Mouse (Mus musculus) lung, embryonic 16.5 days (tissue): ENCODE data around the gene Lemd2. TPM values are rescaled to one million over a fixed set of nuclear protein-coding genes. Genes with fewer than 3 reads are reported as not detected.
A peak's percentile ranks its signal among the peaks of the same experiment; 100 is the strongest.

Experiments used
- ATAC-seq: fragments of 200-750 bp; cut with Nextera tagmentation; 2 replicates; pipeline ENCODE4 v1.8.0; 2017; ENCODE audit warnings: low read depth, mild to moderate bottlenecking, moderate library complexity
- H3K27ac ChIP-seq: fragments of 300-500 bp; sonication (generic); 2 replicates; pipeline ENCODE4 v1.5.1; 2014; ENCODE audit warnings: mild to moderate bottlenecking, control low read depth, low read length
- H3K27me3 ChIP-seq: fragments of 300-500 bp; sonication (generic); 2 replicates; pipeline ENCODE4 v1.6.1; 2014; ENCODE audit warnings: low read depth, low read length, mixed read lengths; ENCODE audit not compliant: control insufficient read depth, insufficient read depth
- H3K36me3 ChIP-seq: fragments of 300-500 bp; sonication (generic); 2 replicates; pipeline ENCODE4 v1.6.1; 2014; ENCODE audit warnings: low read length; ENCODE audit not compliant: control insufficient read depth, insufficient read depth
- H3K4me1 ChIP-seq: fragments of 300-500 bp; sonication (generic); replicated peaks from 2 replicates; pipeline ENCODE4 v1.6.1; 2014; ENCODE audit warnings: low read length, mixed read lengths; ENCODE audit not compliant: control insufficient read depth, insufficient read depth
- H3K4me2 ChIP-seq: fragments of 300-500 bp; sonication (generic); 2 replicates; pipeline ENCODE4 v1.6.1; 2014; ENCODE audit warnings: low read depth, low read length, control low read depth
- H3K4me3 ChIP-seq: fragments of 300-500 bp; sonication (generic); 2 replicates; pipeline ENCODE4 v1.5.1; 2014; ENCODE audit warnings: mild to moderate bottlenecking, low read length, control low read depth
- H3K9ac ChIP-seq: fragments of 300-500 bp; sonication (generic); 2 replicates; pipeline ENCODE4 v1.6.1; 2014; ENCODE audit warnings: low read length, control low read depth
- H3K9me3 ChIP-seq: fragments of 300-500 bp; sonication (generic); 2 replicates; pipeline ENCODE4 v1.6.1; 2016; ENCODE audit warnings: low read length; ENCODE audit not compliant: control insufficient read depth
- WGBS: fragments of 180-500 bp; shearing (Covaris S2); extraction: QIAGEN DNeasy Blood & Tissue Kit; methylation state at CpG from one replicate; pipeline ENCODE4 v1.1.7; 2014; 5-methylcytosine and 5-hydroxymethylcytosine counted together
- polyA plus RNA-seq: library from polyadenylated mRNA; unstranded; fragments of >200 nt; fragmentation: Nextera tagmentation; extraction: Ambion mirVana; gene quantifications from 2 replicates; pipeline ENCODE4 v1.2.1, GENCODE M21; 2015

Gene Lemd2
- polyA plus RNA-seq, 1 experiment from 2014 or later = 7.2 TPM

DNA sequence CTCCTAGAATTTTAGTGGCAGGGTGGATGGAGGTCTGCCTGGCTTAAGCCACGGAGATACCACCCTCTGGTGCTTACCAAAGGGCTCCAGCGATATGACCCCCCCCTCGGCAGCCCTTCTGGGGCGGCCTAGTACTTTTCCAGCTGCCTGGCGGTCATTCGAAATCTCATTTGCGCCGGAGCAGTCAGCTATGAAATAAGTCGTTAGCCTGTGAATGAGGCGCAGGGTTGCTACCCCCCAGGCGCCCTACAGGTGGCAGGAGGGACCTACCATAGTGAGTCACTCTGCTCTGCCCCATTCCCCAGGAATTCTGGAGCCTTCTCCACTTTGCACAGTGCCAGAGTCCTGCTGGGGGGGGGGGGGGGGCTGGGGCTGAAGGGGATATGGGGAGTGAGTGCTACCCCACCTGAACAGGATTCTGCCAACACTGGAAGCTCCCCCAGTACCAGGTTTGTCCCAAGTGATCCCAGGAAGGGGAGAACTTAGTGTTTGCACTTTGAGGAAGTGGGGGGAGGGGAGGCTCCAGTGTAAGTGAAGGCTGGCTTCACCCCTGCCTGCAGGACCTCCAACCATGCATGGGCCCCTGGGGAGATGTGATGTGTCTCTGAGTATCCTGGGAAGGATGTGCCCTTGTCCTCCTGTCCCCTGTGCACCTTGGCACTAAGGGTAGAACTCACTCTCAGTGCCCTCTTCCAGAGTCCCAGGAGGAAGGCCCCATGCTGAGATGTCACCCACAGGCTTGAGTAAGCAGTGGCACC lies 8.7 kb upstream of the Lemd2 start:
- H3K9ac ChIP-seq = no peak overlapping the region
- ATAC-seq = peak; percentile 74
- no peaks in the 10 kb centered on the region for H3K27me3 ChIP-seq
- 3% methylated on average over 11 of the region's 11 CpGs for WGBS
- H3K27ac ChIP-seq = no peak overlapping the region
- H3K9me3 ChIP-seq = no peaks in the 10 kb centered on the region
- no peaks in the 10 kb centered on the region for H3K36me3 ChIP-seq
- no peak overlapping the region for H3K4me3 ChIP-seq
- H3K4me2 ChIP-seq = no peak overlapping the region
- H3K4me1 ChIP-seq = peaks cover 2% of the 10 kb centered on the region

DNA sequence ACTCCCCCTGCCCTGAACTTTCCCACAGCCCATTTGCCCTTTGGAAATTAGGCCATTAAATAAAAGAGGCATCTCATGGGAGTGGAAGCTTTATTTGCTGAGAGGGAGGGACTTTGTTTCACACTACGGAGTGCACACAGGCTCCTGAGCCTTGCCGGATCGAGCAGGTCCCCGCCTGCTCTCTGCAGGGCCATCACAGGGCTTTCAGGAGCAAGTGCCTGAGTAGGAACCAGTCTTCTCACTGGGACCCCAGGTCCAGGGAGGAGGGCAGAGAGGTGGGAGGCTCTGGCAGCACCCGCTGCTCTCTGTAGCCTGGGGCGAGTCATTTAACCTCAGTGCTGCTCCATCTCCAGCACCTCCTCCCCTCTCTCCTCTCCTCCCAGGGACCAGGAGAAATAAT lies 7.7 kb upstream of the Lemd2 start:
- H3K9me3 ChIP-seq = no peaks in the 10 kb centered on the region
- no peak for ATAC-seq
- H3K36me3 ChIP-seq = no peaks in the 10 kb centered on the region
- WGBS = 38% methylated on average over 6 of the region's 6 CpGs
- no peaks in the 10 kb centered on the region for H3K27me3 ChIP-seq
- H3K27ac ChIP-seq = no peak overlapping the region
- peaks cover 6% of the 10 kb centered on the region for H3K4me1 ChIP-seq
- no peak overlapping the region for H3K4me3 ChIP-seq
- H3K4me2 ChIP-seq = no peak overlapping the region
- no peak overlapping the region for H3K9ac ChIP-seq

- ATAC-seq = no peak
- Histone ChIP-seq H3K9me3 (no peaks in the 10 kb centered on the region), H3K4me1 (peaks cover 16% of the 10 kb centered on the region), H3K27ac (no peak overlapping the region), H3K27me3 (no peaks in the 10 kb centered on the region), H3K9ac (no peak overlapping the region), H3K36me3 (peaks cover 3% of the 10 kb centered on the region), H3K4me2 (no peak overlapping the region), H3K4me3 (no peak overlapping the region)
- WGBS = 23% methylated on average over 11 of the region's 11 CpGs
These were observed 2.9 kb upstream of the Lemd2 start for GRCm38 (mm10) chr17:27207113-27207707.

DNA sequence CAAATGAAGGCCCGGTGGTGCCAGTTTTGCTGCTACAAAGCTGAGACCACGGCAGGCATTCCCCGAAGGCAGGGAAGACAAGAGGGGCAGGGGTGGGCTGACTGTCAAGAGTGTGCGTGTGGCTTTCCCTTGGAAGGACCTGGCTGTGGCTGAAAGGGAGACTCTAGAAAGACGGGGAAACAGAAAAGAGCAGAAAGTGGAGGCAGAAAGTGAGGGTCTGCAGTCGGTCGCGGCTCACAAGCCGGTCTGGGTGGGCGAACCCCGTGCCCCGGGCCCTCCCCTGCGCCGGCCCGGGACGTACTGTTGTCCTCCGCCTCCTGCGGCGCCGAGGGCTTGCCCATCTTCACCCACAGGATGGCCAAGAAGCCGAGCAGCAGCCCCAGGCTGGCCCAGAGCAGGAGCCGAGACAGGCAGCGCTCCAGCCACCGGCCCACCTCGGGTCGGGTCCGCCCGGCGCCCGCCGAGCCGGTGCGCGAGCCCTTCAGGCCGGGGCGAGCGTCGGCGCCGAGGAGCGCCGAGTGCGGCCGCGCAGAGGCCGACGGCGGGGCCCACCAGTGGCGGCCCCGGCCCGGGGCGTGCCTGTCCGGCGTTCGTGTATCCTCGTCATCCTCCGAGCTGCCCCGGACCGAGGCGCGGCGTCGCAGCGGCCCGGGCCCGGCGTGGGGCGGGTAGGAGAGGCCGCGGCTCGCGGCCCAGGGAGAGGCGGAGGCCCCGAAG lies 753 bp downstream of the Lemd2 start:
- under 1% methylated on average over 50 of the region's 74 CpGs for WGBS
- peaks cover 20% of the 10 kb centered on the region for H3K36me3 ChIP-seq
- peak overlapping the region; percentile 91 for H3K4me2 ChIP-seq
- peak; percentile 16 for ATAC-seq
- peak overlapping the region; percentile 94 for H3K27ac ChIP-seq
- H3K4me3 ChIP-seq = peak overlapping the region; percentile 89
- H3K27me3 ChIP-seq = no peaks in the 10 kb centered on the region
- no peaks in the 10 kb centered on the region for H3K9me3 ChIP-seq
- peaks cover 16% of the 10 kb centered on the region for H3K4me1 ChIP-seq
- H3K9ac ChIP-seq = peak overlapping the region; percentile 99

DNA sequence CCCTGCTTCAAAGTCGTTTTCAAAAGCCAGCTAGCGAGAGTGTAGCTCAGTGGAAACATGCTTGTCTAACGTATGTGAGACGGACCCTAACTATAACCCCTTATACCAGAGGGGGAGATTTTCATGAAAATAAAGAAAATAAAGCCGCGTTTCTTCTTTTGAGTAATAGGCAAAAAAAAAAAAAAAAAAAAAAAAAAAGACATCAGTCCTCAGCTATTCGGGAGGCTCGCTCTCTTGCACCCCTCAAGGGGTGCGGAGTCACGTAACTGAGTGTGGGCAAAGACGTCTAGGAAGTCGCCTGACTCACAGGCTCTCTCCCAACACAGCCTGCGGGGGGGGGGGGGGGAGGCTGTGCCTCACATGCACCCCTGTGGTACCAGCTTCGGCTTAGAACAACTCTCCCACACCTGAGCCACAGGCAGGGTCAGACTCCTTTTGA lies 1.3 kb downstream of the Lemd2 start:
- H3K27ac ChIP-seq = peak overlapping the region; percentile 94; the same call in 1 of the 2 replicates
- ATAC-seq = no peak
- peaks cover 24% of the 10 kb centered on the region for H3K36me3 ChIP-seq
- H3K4me2 ChIP-seq = peak overlapping the region; percentile 91
- peak overlapping the region; percentile 89 for H3K4me3 ChIP-seq
- WGBS = 31% methylated on average over 14 of the region's 14 CpGs
- H3K9ac ChIP-seq = peak overlapping the region; percentile 99
- H3K9me3 ChIP-seq = no peaks in the 10 kb centered on the region
- peaks cover 16% of the 10 kb centered on the region for H3K4me1 ChIP-seq
- H3K27me3 ChIP-seq = no peaks in the 10 kb centered on the region

DNA sequence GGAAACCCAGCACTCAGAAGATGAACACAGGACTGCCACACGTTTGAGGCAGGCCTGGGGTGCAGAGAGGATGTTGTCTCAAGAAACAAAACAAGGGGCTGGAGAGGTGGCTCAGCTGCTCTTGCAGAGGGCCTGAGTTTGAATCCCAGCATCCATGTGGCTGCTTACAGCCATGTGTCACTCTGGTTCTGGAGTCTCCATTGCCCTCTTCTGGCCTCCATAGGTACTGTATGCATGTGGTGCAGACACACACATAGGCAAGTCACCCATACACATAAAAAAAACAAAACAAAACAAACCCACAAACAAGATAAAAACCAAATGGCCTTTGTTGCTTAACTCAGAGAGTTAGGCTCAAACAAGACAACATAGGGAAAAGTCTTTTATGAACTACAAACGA lies 2.3 kb downstream of the Lemd2 start:
- WGBS = 74% methylated on average over 2 of the region's 2 CpGs
- no peak for ATAC-seq

DNA sequence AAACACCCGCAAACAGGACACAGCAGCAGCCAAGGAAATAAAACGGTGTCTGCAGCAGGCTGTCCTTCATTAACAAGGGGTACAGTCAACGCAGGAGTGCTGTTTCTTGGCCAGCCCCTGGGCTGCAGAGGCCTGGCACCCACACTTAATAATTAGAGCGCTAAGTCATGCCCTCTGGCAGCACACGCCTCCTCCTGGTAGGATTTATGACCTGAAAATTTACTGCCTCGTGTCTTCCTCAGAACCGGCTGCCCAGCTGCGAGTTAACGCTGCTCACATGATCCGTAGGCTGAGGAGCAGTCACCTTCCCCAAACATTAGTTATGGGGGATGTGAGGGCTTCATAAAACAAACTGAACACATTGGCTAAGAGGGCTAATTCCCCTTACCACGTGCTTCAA lies 3.5 kb downstream of the Lemd2 start:
- no peak overlapping the region for H3K4me2 ChIP-seq
- H3K4me1 ChIP-seq = peaks cover 10% of the 10 kb centered on the region
- no peak overlapping the region for H3K4me3 ChIP-seq
- peaks cover 30% of the 10 kb centered on the region for H3K36me3 ChIP-seq
- H3K9me3 ChIP-seq = no peaks in the 10 kb centered on the region
- no peak overlapping the region for H3K27ac ChIP-seq
- H3K9ac ChIP-seq = no peak overlapping the region
- WGBS = 60% methylated on average over 11 of the region's 11 CpGs
- H3K27me3 ChIP-seq = no peaks in the 10 kb centered on the region
- ATAC-seq = no peak

More for the DNA sequence above, 2.3 kb downstream of the Lemd2 start:
- Histone ChIP-seq H3K9ac (no peak overlapping the region), H3K36me3 (peaks cover 28% of the 10 kb centered on the region), H3K27me3 (no peaks in the 10 kb centered on the region), H3K27ac (no peak overlapping the region), H3K9me3 (no peaks in the 10 kb centered on the region), H3K4me2 (no peak overlapping the region), H3K4me1 (peaks cover 12% of the 10 kb centered on the region), H3K4me3 (no peak overlapping the region)

GRCm38 (mm10) chr17:27199864-27200263 lies 4.4 kb downstream of the Lemd2 start:
- no peaks in the 10 kb centered on the region for H3K9me3 ChIP-seq
- no peak overlapping the region for H3K9ac ChIP-seq
- 73% methylated on average over 7 of the region's 7 CpGs for WGBS
- peaks cover 38% of the 10 kb centered on the region for H3K36me3 ChIP-seq
- no peak overlapping the region for H3K4me3 ChIP-seq
- no peaks in the 10 kb centered on the region for H3K27me3 ChIP-seq
- no peak for ATAC-seq
- H3K4me1 ChIP-seq = peaks cover 10% of the 10 kb centered on the region
- H3K4me2 ChIP-seq = no peak overlapping the region
- no peak overlapping the region for H3K27ac ChIP-seq

- Histone ChIP-seq H3K9ac (no peak overlapping the region), H3K27ac (no peak overlapping the region), H3K4me3 (no peak overlapping the region), H3K27me3 (no peaks in the 10 kb centered on the region), H3K36me3 (peaks cover 43% of the 10 kb centered on the region), H3K4me1 (peaks cover 10% of the 10 kb centered on the region), H3K4me2 (no peak overlapping the region), H3K9me3 (no peaks in the 10 kb centered on the region)
- ATAC-seq = no peak
- WGBS = 95% methylated on average over 9 of the region's 9 CpGs
These were observed 5.1 kb downstream of the Lemd2 start for GRCm38 (mm10) chr17:27199205-27199604.
